Mouse (Mus musculus) hindbrain, embryonic 16.5 days (tissue): Measurements from ENCODE around the gene Zbtb20. TPM values are rescaled to one million over a fixed set of nuclear protein-coding genes. Genes with fewer than 3 reads are reported as not detected.
A peak's percentile ranks its signal among the peaks of the same experiment; 100 is the strongest.

Experiments used
- ATAC-seq: fragments of 200-750 bp; cut with Nextera tagmentation; 2 replicates; pipeline ENCODE4 v1.8.0; 2017; ENCODE audit warnings: moderate TSS enrichment, moderate library complexity
- H3K27ac ChIP-seq: fragments of 300-500 bp; sonication (generic); 2 replicates; pipeline ENCODE4 v1.5.1; 2014; ENCODE audit warnings: low read depth, mild to moderate bottlenecking, control low read depth, low read length, moderate library complexity
- H3K27me3 ChIP-seq: fragments of 300-500 bp; sonication (generic); replicated peaks from 2 replicates; pipeline ENCODE4 v1.6.1; 2014; ENCODE audit warnings: low read length; ENCODE audit not compliant: control insufficient read depth, insufficient read depth
- H3K36me3 ChIP-seq: fragments of 300-500 bp; sonication (generic); 2 replicates; pipeline ENCODE4 v1.6.1; 2014; ENCODE audit warnings: mild to moderate bottlenecking, low read length, moderate library complexity, mixed read lengths; ENCODE audit not compliant: control insufficient read depth, insufficient read depth
- H3K4me1 ChIP-seq: fragments of 300-500 bp; sonication (generic); 2 replicates; pipeline ENCODE4 v1.6.1; 2014; ENCODE audit warnings: low read depth, low read length; ENCODE audit not compliant: control insufficient read depth, insufficient read depth
- H3K4me2 ChIP-seq: fragments of 300-500 bp; sonication (generic); 2 replicates; pipeline ENCODE4 v1.6.1; 2014; ENCODE audit warnings: mild to moderate bottlenecking, low read length, control low read depth, moderate library complexity
- H3K4me3 ChIP-seq: fragments of 300-500 bp; sonication (generic); 2 replicates; pipeline ENCODE4 v1.5.1; 2014; ENCODE audit warnings: mild to moderate bottlenecking, low read length, control low read depth, moderate library complexity
- H3K9ac ChIP-seq: fragments of 300-500 bp; sonication (generic); 2 replicates; pipeline ENCODE4 v1.6.1; 2014; ENCODE audit warnings: low read depth, mild to moderate bottlenecking, control low read depth, low read length, moderate library complexity
- H3K9me3 ChIP-seq: fragments of 300-500 bp; sonication (generic); 2 replicates; pipeline ENCODE4 v1.6.1; 2014; ENCODE audit warnings: mild to moderate bottlenecking, low read length, moderate library complexity; ENCODE audit not compliant: control insufficient read depth
- WGBS: fragments of 180-500 bp; shearing (Covaris S2); extraction: QIAGEN DNeasy Blood & Tissue Kit; methylation state at CpG from one replicate; pipeline ENCODE4 v1.1.7; 2014; 5-methylcytosine and 5-hydroxymethylcytosine counted together
- polyA plus RNA-seq: library from polyadenylated mRNA; unstranded; fragments of >200 nt; fragmentation: Nextera tagmentation; extraction: Ambion mirVana; gene quantifications from 2 replicates; pipeline ENCODE4 v1.2.1, GENCODE M21; 2015

Gene Zbtb20
- polyA plus RNA-seq, 1 experiment from 2014 or later = 46.6 TPM

- H3K36me3 ChIP-seq = no peaks in the 10 kb centered on the region
Observed at GRCm38 (mm10) chr16:43578351-43578750, 702.7 kb downstream of the Zbtb20 start.

GRCm38 (mm10) chr16:43579111-43579510 lies 703.4 kb downstream of the Zbtb20 start:
- Histone ChIP-seq H3K9me3 (no peaks in the 10 kb centered on the region), H3K4me2 (no peak overlapping the region), H3K4me1 (peaks cover 15% of the 10 kb centered on the region), H3K9ac (no peak overlapping the region), H3K27me3 (no peaks in the 10 kb centered on the region), H3K36me3 (no peaks in the 10 kb centered on the region), H3K27ac (no peak overlapping the region), H3K4me3 (no peak overlapping the region)
- WGBS = 88% methylated on average over 4 of the region's 4 CpGs
- no peak for ATAC-seq

More at GRCm38 (mm10) chr16:43578351-43578750, 702.7 kb downstream of the Zbtb20 start:
- WGBS = 46% methylated on average over 5 of the region's 5 CpGs
- Histone ChIP-seq H3K9ac (no peak overlapping the region), H3K9me3 (no peaks in the 10 kb centered on the region), H3K27me3 (no peaks in the 10 kb centered on the region), H3K4me2 (no peak overlapping the region), H3K4me3 (no peak overlapping the region), H3K4me1 (peaks cover 17% of the 10 kb centered on the region), H3K27ac (no peak overlapping the region)
- ATAC-seq = no peak

- WGBS = 93% methylated on average over 6 of the region's 6 CpGs
Observed at GRCm38 (mm10) chr16:43580321-43580822, 704.7 kb downstream of the Zbtb20 start.

GRCm38 (mm10) chr16:43581551-43581950 lies 705.9 kb downstream of the Zbtb20 start:
- ATAC-seq = no peak
- Histone ChIP-seq H3K36me3 (no peaks in the 10 kb centered on the region), H3K4me3 (no peak overlapping the region), H3K9ac (no peak overlapping the region), H3K9me3 (no peaks in the 10 kb centered on the region), H3K27me3 (no peaks in the 10 kb centered on the region), H3K4me1 (no peaks in the 10 kb centered on the region; the same call in 1 of the 2 replicates), H3K27ac (no peak overlapping the region), H3K4me2 (no peak overlapping the region)
- 73% methylated on average over 4 of the region's 4 CpGs for WGBS

More at GRCm38 (mm10) chr16:43580321-43580822, 704.7 kb downstream of the Zbtb20 start:
- H3K4me3 ChIP-seq = no peak overlapping the region
- ATAC-seq = no peak
- no peaks in the 10 kb centered on the region for H3K36me3 ChIP-seq
- H3K9ac ChIP-seq = no peak overlapping the region
- H3K27me3 ChIP-seq = no peaks in the 10 kb centered on the region
- H3K9me3 ChIP-seq = no peaks in the 10 kb centered on the region
- H3K4me1 ChIP-seq = peaks cover 6% of the 10 kb centered on the region
- H3K4me2 ChIP-seq = no peak overlapping the region
- H3K27ac ChIP-seq = no peak overlapping the region

GRCm38 (mm10) chr16:43586859-43587429 lies 711.3 kb downstream of the Zbtb20 start:
- no peak for ATAC-seq
- H3K4me1 ChIP-seq = no peaks in the 10 kb centered on the region
- no peaks in the 10 kb centered on the region for H3K27me3 ChIP-seq
- 93% methylated on average over 4 of the region's 4 CpGs for WGBS
- no peaks in the 10 kb centered on the region for H3K36me3 ChIP-seq
- H3K4me2 ChIP-seq = no peak overlapping the region
- H3K4me3 ChIP-seq = no peak overlapping the region
- H3K27ac ChIP-seq = no peak overlapping the region
- no peak overlapping the region for H3K9ac ChIP-seq
- H3K9me3 ChIP-seq = no peaks in the 10 kb centered on the region

- ATAC-seq = no peak
- no peak overlapping the region for H3K9ac ChIP-seq
- no peak overlapping the region for H3K4me2 ChIP-seq
- H3K4me3 ChIP-seq = no peak overlapping the region
- no peaks in the 10 kb centered on the region for H3K27me3 ChIP-seq
- no peaks in the 10 kb centered on the region for H3K9me3 ChIP-seq
- H3K36me3 ChIP-seq = no peaks in the 10 kb centered on the region
- WGBS = 78% methylated on average over 7 of the region's 7 CpGs
- no peak overlapping the region for H3K27ac ChIP-seq
- H3K4me1 ChIP-seq = no peaks in the 10 kb centered on the region
Observed at GRCm38 (mm10) chr16:43590704-43591493, 715.2 kb downstream of the Zbtb20 start.

GRCm38 (mm10) chr16:43592062-43592461 lies 716.4 kb downstream of the Zbtb20 start:
- ATAC-seq = no peak
- no peak overlapping the region for H3K9ac ChIP-seq
- H3K27ac ChIP-seq = no peak overlapping the region
- H3K4me1 ChIP-seq = no peaks in the 10 kb centered on the region
- H3K4me3 ChIP-seq = no peak overlapping the region
- WGBS = 72% methylated on average over 5 of the region's 5 CpGs
- no peaks in the 10 kb centered on the region for H3K36me3 ChIP-seq
- H3K4me2 ChIP-seq = no peak overlapping the region
- no peaks in the 10 kb centered on the region for H3K27me3 ChIP-seq
- no peaks in the 10 kb centered on the region for H3K9me3 ChIP-seq

- Histone ChIP-seq H3K4me2 (no peak overlapping the region), H3K4me1 (no peaks in the 10 kb centered on the region), H3K4me3 (no peak overlapping the region), H3K9ac (no peak overlapping the region), H3K36me3 (no peaks in the 10 kb centered on the region), H3K27ac (no peak overlapping the region), H3K9me3 (no peaks in the 10 kb centered on the region), H3K27me3 (no peaks in the 10 kb centered on the region)
- WGBS = 6% methylated on average over 1 of the region's 1 CpGs
- ATAC-seq = peak; percentile 72; the same call in 1 of the 2 replicates
Observed at GRCm38 (mm10) chr16:43592801-43593200, 717.1 kb downstream of the Zbtb20 start.

GRCm38 (mm10) chr16:43597375-43598060 lies 721.8 kb downstream of the Zbtb20 start:
- Histone ChIP-seq H3K36me3 (0 out of 2 replicates have a peak, but pooled peaks cover 2% of the 10 kb centered on the region), H3K4me3 (no peak overlapping the region), H3K27ac (no peak overlapping the region), H3K27me3 (no peaks in the 10 kb centered on the region), H3K4me1 (no peaks in the 10 kb centered on the region), H3K9me3 (no peaks in the 10 kb centered on the region), H3K9ac (no peak overlapping the region), H3K4me2 (no peak overlapping the region)
- WGBS = 76% methylated on average over 7 of the region's 7 CpGs
- no peak for ATAC-seq
